ENCODE assay signal across 19 mouse cellular contexts in genomic region chr6:129274476-129274875, GRCm38 (mm10). TPM values are rescaled to one million over a fixed set of nuclear protein-coding genes. Genes with fewer than 3 reads are reported as not detected.
"Had no signal": no experiment of that assay in that cellular context is flagged by ENCODE, and none has a peak within 500 bp of the region (broad histone marks: within the 10 kb centered on the region; RNA-seq: fewer than 3 reads in every experiment).

No protein-coding gene starts in this region.

- H3K4me1 ChIP-seq: limb, embryonic 13.5 days; liver, embryonic 13.5 days; lung, embryonic 15.5 days; midbrain, embryonic 15.5 days; neural tube, embryonic 13.5 days had no signal

- H3K27ac ChIP-seq: kidney, postnatal 0 days; layer of hippocampus, adult 2 months; limb, embryonic 13.5 days; liver, embryonic 13.5 days; lung, embryonic 15.5 days; midbrain, embryonic 15.5 days; neural tube, embryonic 13.5 days; stomach, postnatal 0 days had no signal

- ATAC-seq: midbrain, embryonic 15.5 days had no signal

- H3K4me2 ChIP-seq: limb, embryonic 13.5 days; lung, embryonic 15.5 days; midbrain, embryonic 11.5 days; midbrain, embryonic 15.5 days; neural tube, embryonic 13.5 days had no signal

- H3K9ac ChIP-seq: limb, embryonic 13.5 days; liver, embryonic 13.5 days; lung, embryonic 15.5 days; midbrain, embryonic 15.5 days; neural tube, embryonic 13.5 days had no signal

- H3K9me3 ChIP-seq: limb, embryonic 13.5 days; liver, embryonic 13.5 days; lung, embryonic 15.5 days; midbrain, embryonic 15.5 days; neural tube, embryonic 13.5 days had no signal

- H3K36me3 ChIP-seq: limb, embryonic 13.5 days; liver, embryonic 13.5 days; lung, embryonic 15.5 days; midbrain, embryonic 15.5 days; neural tube, embryonic 13.5 days had no signal

- DNase-seq: kidney, adult 11 months; kidney, postnatal 4 days; left cerebral cortex, postnatal 4 days; liver, embryonic 13.5 days; lung, postnatal 14 days; retina, postnatal 1 day; right cerebral cortex, postnatal 4 days had no signal

- H3K27me3 ChIP-seq: limb, embryonic 13.5 days; liver, embryonic 13.5 days; lung, embryonic 15.5 days; midbrain, embryonic 15.5 days; neural tube, embryonic 13.5 days had no signal

- H3K4me3 ChIP-seq: layer of hippocampus, adult 2 months; limb, embryonic 13.5 days; liver, embryonic 13.5 days; lung, embryonic 15.5 days; midbrain, embryonic 15.5 days; neural tube, embryonic 13.5 days had no signal

RNA-seq across cellular contexts. Expression of gene Cd69, which starts 0.8 kb away (rescaled TPM):
- total RNA-seq: layer of hippocampus, adult 2 months; layer of hippocampus, postnatal 10 days; left cerebral cortex, adult 18-20 months; left cerebral cortex, postnatal 10 days; left cerebral cortex, postnatal 4 days had no signal
- polyA plus RNA-seq: kidney, postnatal 0 days; midbrain, embryonic 11.5 days; midbrain, embryonic 15.5 days; neural tube, embryonic 13.5 days had no signal

RNA-seq across cellular contexts. Expression of gene 4922502D21Rik, which starts 57.1 kb away (rescaled TPM):
- total RNA-seq: layer of hippocampus, adult 2 months; layer of hippocampus, postnatal 10 days; left cerebral cortex, adult 18-20 months; left cerebral cortex, postnatal 10 days; left cerebral cortex, postnatal 4 days; megakaryocyte progenitor cell, adult 5-6 weeks had no signal
- polyA plus RNA-seq: kidney, postnatal 0 days; limb, embryonic 13.5 days; liver, embryonic 13.5 days; lung, embryonic 15.5 days; midbrain, embryonic 11.5 days; midbrain, embryonic 15.5 days; neural tube, embryonic 13.5 days; stomach, postnatal 0 days had no signal
